Mouse (Mus musculus) G1E (cell line): Measurements from ENCODE around the gene Vmn1r170.
"Not testable (repeated sequence)": the region's sequence is repeated elsewhere in the genome, so short reads cannot be mapped to it uniquely, and the experiment has no call there.

Source experiments
- CTCF ChIP-seq: IDR thresholded peaks from 2 replicates; pipeline ENCODE4 v1.5.1; 2012; ENCODE audit warnings: low read depth, low read length, inconsistent platforms, mixed read lengths
- TAL1 ChIP-seq: conservative IDR thresholded peaks from 2 replicates; pipeline ENCODE4 v1.6.1; 2012; ENCODE audit warnings: low read depth, low read length, inconsistent platforms, mixed read lengths

- not testable (repeated sequence) for TF ChIP-seq CTCF, TAL1
Observed at GRCm38 (mm10) chr7:23575226-23575625, 30.7 kb upstream of the Vmn1r170 start, which contains the start of gene Vmn1r169.
